Mouse (Mus musculus): Measurements from ENCODE around the gene Usp22. TPM values are rescaled to one million over a fixed set of nuclear protein-coding genes. Genes with fewer than 3 reads are reported as not detected.
"Not testable (repeated sequence)": the region's sequence is repeated elsewhere in the genome, so short reads cannot be mapped to it uniquely, and the experiment has no call there.

The Usp22 gene
- polyA plus RNA-seq, 2 experiments, result 8.2 to 12.8 TPM

DNA sequence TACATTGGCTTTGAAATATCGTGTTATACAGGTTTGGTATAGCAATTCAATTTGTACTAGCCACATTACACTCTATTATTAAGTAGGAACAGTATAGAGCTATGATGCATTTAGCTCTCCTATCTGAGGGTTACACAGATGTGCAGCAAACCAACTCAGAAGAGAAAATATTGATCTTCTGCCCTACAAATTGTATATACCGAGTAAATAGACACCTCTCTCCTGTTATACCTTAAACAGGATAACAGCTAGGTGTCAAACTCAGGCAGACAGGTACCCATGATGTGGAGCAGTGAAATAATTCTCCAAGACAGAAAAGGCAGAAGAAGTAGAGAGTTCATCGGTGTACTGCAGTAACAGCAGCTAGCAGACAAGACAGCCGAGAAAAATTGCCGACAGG lies 923 bp upstream of the Usp22 start:
- 66% methylated on average over 5 of the region's 5 CpGs for WGBS (ENCODE audit: insufficient replicate concordance)
- DNase-seq (ENCODE audit: low read depth in 3 of 3, low spot score in 3 of 3), result no peak
- Histone ChIP-seq H3K4me2 (ENCODE audit: low read depth) (peak overlapping the region; percentile 93), H3K27me3 (ENCODE audit: control insufficient read depth, insufficient read depth, low read length) (no peaks in the 10 kb centered on the region), H3K9me3 (ENCODE audit: control insufficient read depth, low read length) (no peaks in the 10 kb centered on the region), H3K4me3 (ENCODE audit: insufficient read depth in 1 of 2, low read depth in 2 of 2, low read length in 2 of 2) (peak overlapping the region in 1 of 2 experiments; percentile 66; a peak in 2 of 4 replicates), H3K36me3 (replicated peaks; ENCODE audit: control insufficient read depth, insufficient read depth, low read depth) (no peaks in the 10 kb centered on the region), H3K9ac (replicated peaks) (no peak overlapping the region), H3K27ac (no peak overlapping the region), H3K4me1 (replicated peaks; ENCODE audit: control insufficient read depth in 2 of 2, insufficient read depth in 2 of 2, low read length in 1 of 2) (peaks cover 5 to 10% of the 10 kb centered on the region in 2 experiments)
- ATAC-seq (ENCODE audit: insufficient read depth), result no peak
- no peak for TF ChIP-seq EP300 (IDR thresholded peaks at IDR 0.05; ENCODE audit: low read depth)
- no peak for TF ChIP-seq CTCF (IDR thresholded peaks at IDR 0.05; ENCODE audit: low read depth)

DNA sequence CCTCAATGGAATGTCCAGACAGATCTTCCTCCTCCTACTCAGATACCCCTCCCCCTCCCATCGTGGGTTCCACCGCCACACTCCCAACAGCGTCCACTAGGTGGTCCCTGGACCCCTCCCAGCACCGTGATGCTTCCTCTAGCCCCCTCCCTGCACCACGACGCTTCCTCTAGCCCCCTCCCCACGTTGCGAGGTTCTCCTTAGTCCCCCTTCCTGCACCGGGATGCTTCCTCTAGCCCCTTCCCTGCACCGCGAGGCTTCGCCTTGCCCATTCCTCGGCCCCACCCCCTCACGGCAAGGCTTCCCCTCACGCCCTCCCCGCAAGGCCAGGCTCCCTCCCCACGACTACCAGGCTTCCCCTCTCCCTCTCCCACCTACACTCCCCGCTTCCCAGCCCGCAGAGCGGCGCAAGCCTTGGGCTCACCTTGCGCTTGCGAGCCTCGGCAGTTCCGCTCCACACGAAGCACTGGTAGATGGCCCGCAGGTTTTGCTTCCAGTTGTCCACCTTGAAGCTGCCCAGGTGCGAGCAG lies 499 bp downstream of the Usp22 start:
- Histone ChIP-seq H3K9ac (replicated peaks) (peak overlapping the region; percentile 93), H3K36me3 (replicated peaks; ENCODE audit: control insufficient read depth, insufficient read depth, low read depth) (no peaks in the 10 kb centered on the region), H3K27me3 (ENCODE audit: control insufficient read depth, insufficient read depth, low read length) (no peaks in the 10 kb centered on the region), H3K4me2 (ENCODE audit: low read depth) (peak overlapping the region; percentile 93), H3K4me3 (ENCODE audit: insufficient read depth in 1 of 2, low read depth in 2 of 2, low read length in 2 of 2) (peak overlapping the region; percentile 59 to 66), H3K4me1 (replicated peaks; ENCODE audit: control insufficient read depth in 2 of 2, insufficient read depth in 2 of 2, low read length in 1 of 2) (peaks cover 5 to 10% of the 10 kb centered on the region in 2 experiments), H3K9me3 (ENCODE audit: control insufficient read depth, low read length) (no peaks in the 10 kb centered on the region), H3K27ac (peak overlapping the region; percentile 62)
- DNase-seq (ENCODE audit: low read depth in 3 of 3, low spot score in 3 of 3) (peak in 2 of 3 experiments; percentile 6 to 24), ATAC-seq (ENCODE audit: insufficient read depth) (peak; percentile 0; the same call in 1 of the 2 replicates)
- under 1% methylated on average over 28 of the region's 28 CpGs for WGBS (ENCODE audit: insufficient replicate concordance)
- TF ChIP-seq CTCF (IDR thresholded peaks at IDR 0.05; ENCODE audit: low read depth) (peak; percentile 41; the same call in 1 of the 2 replicates), EP300 (IDR thresholded peaks at IDR 0.05; ENCODE audit: low read depth) (no peak)

DNA sequence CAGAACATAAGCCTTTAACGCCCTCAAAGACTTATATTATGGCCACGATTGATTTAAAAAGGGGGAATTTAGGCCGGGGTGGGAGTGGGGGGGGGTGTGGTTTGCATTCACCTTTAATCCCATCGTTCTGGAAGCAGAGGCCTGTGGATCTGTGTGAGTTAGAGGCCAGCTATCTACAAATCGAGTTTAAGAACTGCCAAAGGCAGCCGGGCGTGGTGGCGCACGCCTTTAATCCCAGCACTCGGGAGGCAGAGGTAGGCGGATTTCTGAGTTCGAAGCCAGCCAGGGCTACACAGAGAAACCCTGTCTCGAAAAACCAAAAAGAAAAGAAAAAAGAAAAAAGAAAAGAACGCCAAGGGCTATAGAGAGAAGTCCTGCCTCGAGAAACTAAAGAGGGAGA lies 1.4 kb downstream of the Usp22 start:
- H3K27ac ChIP-seq; H3K27me3 ChIP-seq (ENCODE audit: control insufficient read depth, insufficient read depth, low read length); H3K9ac ChIP-seq (replicated peaks); DNase-seq (ENCODE audit: low read depth in 3 of 3, low spot score in 3 of 3); H3K36me3 ChIP-seq (replicated peaks; ENCODE audit: control insufficient read depth, insufficient read depth, low read depth); H3K4me1 ChIP-seq (replicated peaks; ENCODE audit: control insufficient read depth in 2 of 2, insufficient read depth in 2 of 2, low read length in 1 of 2); H3K9me3 ChIP-seq (ENCODE audit: control insufficient read depth, low read length); ATAC-seq (ENCODE audit: insufficient read depth): not testable (repeated sequence)
- WGBS (ENCODE audit: insufficient replicate concordance), result 40% methylated on average over 15 of the region's 15 CpGs
- Histone ChIP-seq H3K4me2 (ENCODE audit: low read depth) (peak overlapping the region; percentile 93), H3K4me3 (ENCODE audit: insufficient read depth in 1 of 2, low read depth in 2 of 2, low read length in 2 of 2) (peak overlapping the region in 1 of 2 experiments; percentile 66; a peak in 1 of 4 replicates)

DNA sequence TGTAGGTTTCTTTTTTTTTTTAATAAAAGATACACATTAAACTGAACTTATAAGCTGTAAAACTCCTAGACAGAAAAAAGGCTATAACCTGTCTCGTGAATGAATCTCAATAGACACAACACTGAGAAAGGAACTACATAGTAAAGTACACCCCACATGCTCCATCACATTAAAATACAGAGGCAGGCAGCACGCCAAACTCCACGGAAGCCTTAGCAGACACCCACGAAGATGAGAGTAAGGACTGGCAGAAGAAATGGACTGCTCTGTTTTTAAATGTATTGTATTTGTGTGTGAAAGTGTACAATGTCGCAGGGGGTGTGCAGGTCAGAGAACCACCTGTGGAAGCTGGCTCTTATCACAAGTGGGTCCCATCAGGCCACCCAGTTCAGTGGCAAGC lies 4.7 kb downstream of the Usp22 start:
- Histone ChIP-seq H3K27ac (no peak overlapping the region), H3K4me2 (ENCODE audit: low read depth) (no peak overlapping the region), H3K4me3 (ENCODE audit: insufficient read depth in 1 of 2, low read depth in 2 of 2, low read length in 2 of 2) (no peak overlapping the region), H3K9me3 (ENCODE audit: control insufficient read depth, low read length) (no peaks in the 10 kb centered on the region), H3K4me1 (replicated peaks; ENCODE audit: control insufficient read depth in 2 of 2, insufficient read depth in 2 of 2, low read length in 1 of 2) (peaks cover 0 to 4% of the 10 kb centered on the region in 2 experiments; a peak in 2 of 4 replicates), H3K36me3 (replicated peaks; ENCODE audit: control insufficient read depth, insufficient read depth, low read depth) (no peaks in the 10 kb centered on the region; the same call in 1 of the 2 replicates), H3K9ac (replicated peaks) (no peak overlapping the region), H3K27me3 (ENCODE audit: control insufficient read depth, insufficient read depth, low read length) (no peaks in the 10 kb centered on the region)
- WGBS (ENCODE audit: insufficient replicate concordance), result 66% methylated on average over 5 of the region's 5 CpGs
- DNase-seq (ENCODE audit: low read depth in 3 of 3, low spot score in 3 of 3) (no peak), ATAC-seq (ENCODE audit: insufficient read depth) (no peak)
- no peak for TF ChIP-seq EP300 (IDR thresholded peaks at IDR 0.05; ENCODE audit: low read depth)
- no peak for TF ChIP-seq CTCF (IDR thresholded peaks at IDR 0.05; ENCODE audit: low read depth)

DNA sequence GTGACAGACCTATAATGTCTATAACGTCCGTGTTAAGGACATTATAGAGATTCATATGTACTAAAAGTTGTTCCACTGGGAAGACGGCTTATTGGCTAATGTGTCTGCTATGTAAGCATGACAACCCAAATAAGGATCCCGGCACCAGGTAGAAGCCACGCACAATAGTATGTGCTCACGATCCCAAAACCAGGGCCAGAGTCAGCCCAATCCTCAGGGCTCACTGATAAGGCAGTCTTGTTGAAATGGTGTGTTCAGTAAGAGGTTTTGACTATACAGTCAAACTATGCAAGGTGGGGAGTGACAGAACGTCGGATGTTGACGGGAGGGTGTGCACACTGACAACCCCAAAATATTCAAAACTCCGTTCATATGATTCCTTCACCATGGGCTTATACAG lies 10.0 kb downstream of the Usp22 start:
- peaks cover 3% of the 10 kb centered on the region for H3K36me3 ChIP-seq (replicated peaks; ENCODE audit: control insufficient read depth, insufficient read depth, low read depth)
- 78% methylated on average over 10 of the region's 10 CpGs for WGBS (ENCODE audit: insufficient replicate concordance)

More for the DNA sequence above, 10.0 kb downstream of the Usp22 start:
- ATAC-seq (ENCODE audit: insufficient read depth) (no peak), DNase-seq (ENCODE audit: low read depth in 3 of 3, low spot score in 3 of 3) (no peak)
- H3K27ac ChIP-seq, result no peak overlapping the region
- H3K9me3 ChIP-seq (ENCODE audit: control insufficient read depth, low read length), result no peaks in the 10 kb centered on the region
- H3K4me1 ChIP-seq (replicated peaks; ENCODE audit: control insufficient read depth in 2 of 2, insufficient read depth in 2 of 2, low read length in 1 of 2), result no peaks in the 10 kb centered on the region; a peak in 1 of 4 replicates
- TF ChIP-seq CTCF (IDR thresholded peaks at IDR 0.05; ENCODE audit: low read depth), result no peak
- TF ChIP-seq EP300 (IDR thresholded peaks at IDR 0.05; ENCODE audit: low read depth), result no peak
- no peak overlapping the region for H3K9ac ChIP-seq (replicated peaks)
- no peak overlapping the region for H3K4me2 ChIP-seq (ENCODE audit: low read depth)
- no peaks in the 10 kb centered on the region for H3K27me3 ChIP-seq (ENCODE audit: control insufficient read depth, insufficient read depth, low read length)
- no peak overlapping the region for H3K4me3 ChIP-seq (ENCODE audit: insufficient read depth in 1 of 2, low read depth in 2 of 2, low read length in 2 of 2)

Data from liver, embryonic 14.5 days (tissue).